Mouse (Mus musculus) liver, adult 2 months (tissue): ENCODE measurements around the gene Evc2.

Source experiments
- CTCF ChIP-seq: fragments of 200-500 bp; IDR thresholded peaks from 2 replicates; pipeline ENCODE4 v1.5.1; 2011; ENCODE audit warnings: low read depth, low read length, control low read depth
- POLR2A ChIP-seq: fragments of 200-500 bp; IDR thresholded peaks from 2 replicates; pipeline ENCODE4 v1.6.1; 2011; ENCODE audit warnings: low read length, control low read depth; ENCODE audit not compliant: insufficient read depth; ENCODE audit errors: extremely low read depth

- TF ChIP-seq CTCF, result no peak
- TF ChIP-seq POLR2A, result no peak
These were observed 13.5 kb downstream of the Evc2 start for GRCm38 (mm10) chr5:37351791-37352190.
